Mouse (Mus musculus) bone marrow macrophage, adult 2 months (primary cell): ENCODE data around the gene Vmn2r30.
"Not testable (repeated sequence)": the region's sequence is repeated elsewhere in the genome, so short reads cannot be mapped to it uniquely, and the experiment has no call there.

Experiments used
- CTCF ChIP-seq: IDR thresholded peaks from 2 replicates; pipeline ENCODE4 v1.5.1; 2012; ENCODE audit warnings: low read depth, mild to moderate bottlenecking, low read length, moderate library complexity
- POLR2A ChIP-seq: IDR thresholded peaks from 2 replicates; pipeline ENCODE4 v1.6.1; 2012; ENCODE audit warnings: mild to moderate bottlenecking, low read depth, low read length, borderline replicate concordance

GRCm38 (mm10) chr7:7277966-7278567 lies 59.3 kb downstream of the Vmn2r30 start, which contains the start of gene Gm45844:
- TF ChIP-seq POLR2A, result not testable (repeated sequence)
- TF ChIP-seq CTCF, result peak; percentile 100
